ENCODE assay signal across 8 mouse cellular contexts in the genomic region with DNA sequence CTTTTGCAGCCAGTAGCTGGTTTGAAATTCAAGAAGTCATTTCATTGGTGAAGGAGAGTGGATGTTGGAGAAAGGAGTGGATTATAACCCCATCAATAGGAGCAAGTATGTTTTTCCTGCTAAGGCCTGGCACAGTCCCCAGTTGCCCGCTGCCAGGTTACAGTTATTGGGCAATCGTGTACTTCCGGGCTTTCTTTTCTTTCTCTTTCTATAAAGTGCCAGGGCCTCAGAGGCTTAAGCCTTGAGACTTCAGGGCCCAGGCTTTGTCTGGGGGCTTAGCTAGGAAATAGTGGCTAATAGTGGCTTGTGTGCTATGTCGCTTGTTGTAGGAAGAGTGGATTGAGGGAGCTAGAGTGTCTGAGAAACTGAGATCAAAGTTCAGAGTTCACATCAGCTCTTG. TPM values are rescaled to one million over a fixed set of nuclear protein-coding genes. Genes with fewer than 3 reads are reported as not detected.
DNase-seq lines count a peak whose midpoint lies in the region; ATAC-seq lines count a peak whose summit lies in the region.

No protein-coding gene starts in this region.

- H3K9ac ChIP-seq in heart, embryonic 14.5 days (ENCODE audit: low read length): no peak overlapping the region
- no peak overlapping the region for H3K9ac ChIP-seq in embryonic facial prominence, embryonic 14.5 days (ENCODE audit: low read depth, low read length)
- no peak overlapping the region for H3K9ac ChIP-seq in kidney, embryonic 16.5 days (replicated peaks; ENCODE audit: low read length)

- intact Hi-C loops in left cerebral cortex, postnatal 4 days (cut with DNase I): no loop called here

- peaks cover 14 to 29% of the 10 kb centered on the region in 2 experiments for H3K4me1 ChIP-seq in heart, embryonic 14.5 days (ENCODE audit: control insufficient read depth in 2 of 2, insufficient read depth in 2 of 2, low read length in 2 of 2)
- H3K4me1 ChIP-seq in heart, embryonic 10.5 days: peaks cover 39% of the 10 kb centered on the region
- peaks cover 20% of the 10 kb centered on the region for H3K4me1 ChIP-seq in embryonic facial prominence, embryonic 14.5 days (ENCODE audit: control insufficient read depth, insufficient read depth, low read length)
- peaks cover 30% of the 10 kb centered on the region for H3K4me1 ChIP-seq in kidney, embryonic 16.5 days (ENCODE audit: insufficient read depth, low read length)
- H3K4me1 ChIP-seq in midbrain, embryonic 10.5 days: peaks cover 93% of the 10 kb centered on the region

- H3K27me3 ChIP-seq in heart, embryonic 14.5 days (ENCODE audit: control insufficient read depth, insufficient read depth, low read length): peaks cover 16% of the 10 kb centered on the region; the same call in 1 of the 2 replicates
- peaks cover 40% of the 10 kb centered on the region for H3K27me3 ChIP-seq in heart, embryonic 10.5 days (ENCODE audit: insufficient read depth, poor library complexity, severe bottlenecking)
- H3K27me3 ChIP-seq in embryonic facial prominence, embryonic 14.5 days (replicated peaks; ENCODE audit: control insufficient read depth, insufficient read depth, low read length): peaks cover 35% of the 10 kb centered on the region
- peaks cover 21% of the 10 kb centered on the region for H3K27me3 ChIP-seq in kidney, embryonic 16.5 days (ENCODE audit: insufficient read depth, low read length)
- peaks cover 18% of the 10 kb centered on the region for H3K27me3 ChIP-seq in midbrain, embryonic 10.5 days (ENCODE audit: low read depth, poor library complexity, severe bottlenecking)

- H3K27ac ChIP-seq in heart, embryonic 14.5 days (replicated peaks in 1 of 2; ENCODE audit: control insufficient read depth in 1 of 2, insufficient read depth in 1 of 2, low read depth in 2 of 2, low read length in 2 of 2): no peak overlapping the region
- no peak overlapping the region for H3K27ac ChIP-seq in heart, embryonic 10.5 days
- peak overlapping the region; percentile 45; the same call in 1 of the 2 replicates for H3K27ac ChIP-seq in embryonic facial prominence, embryonic 14.5 days (replicated peaks; ENCODE audit: low read depth, low read length)
- no peak overlapping the region for H3K27ac ChIP-seq in kidney, embryonic 16.5 days (ENCODE audit: low read length)
- H3K27ac ChIP-seq in midbrain, embryonic 10.5 days (replicated peaks): peak overlapping the region; percentile 95

- H3K9me3 ChIP-seq in heart, embryonic 14.5 days (ENCODE audit: control insufficient read depth, low read length): no peaks in the 10 kb centered on the region
- no peaks in the 10 kb centered on the region for H3K9me3 ChIP-seq in heart, embryonic 10.5 days
- H3K9me3 ChIP-seq in embryonic facial prominence, embryonic 14.5 days (ENCODE audit: control insufficient read depth, low read length): no peaks in the 10 kb centered on the region
- H3K9me3 ChIP-seq in kidney, embryonic 16.5 days (ENCODE audit: low read length): no peaks in the 10 kb centered on the region
- no peaks in the 10 kb centered on the region for H3K9me3 ChIP-seq in midbrain, embryonic 10.5 days (replicated peaks)

- no peaks in the 10 kb centered on the region for H3K36me3 ChIP-seq in heart, embryonic 14.5 days (ENCODE audit: control insufficient read depth, insufficient read depth, low read length)
- no peaks in the 10 kb centered on the region for H3K36me3 ChIP-seq in heart, embryonic 10.5 days
- H3K36me3 ChIP-seq in embryonic facial prominence, embryonic 14.5 days (ENCODE audit: control insufficient read depth, insufficient read depth, low read length): no peaks in the 10 kb centered on the region
- no peaks in the 10 kb centered on the region for H3K36me3 ChIP-seq in kidney, embryonic 16.5 days (ENCODE audit: insufficient read depth, low read length)
- peaks cover 44% of the 10 kb centered on the region for H3K36me3 ChIP-seq in midbrain, embryonic 10.5 days

- DNase-seq in heart, embryonic 10.5 days (ENCODE audit: low spot score): no peak
- peak; percentile 63 for DNase-seq in embryonic facial prominence, embryonic 14.5 days (ENCODE audit: low spot score)
- DNase-seq in midbrain, embryonic 10.5 days (ENCODE audit: low spot score): peak; percentile 51
- DNase-seq in left cerebral cortex, postnatal 4 days: no peak
- no peak for DNase-seq in thymus, postnatal 10 days (ENCODE audit: low spot score in 2 of 2)
- no peak for DNase-seq in gastrocnemius, adult 18-20 months (ENCODE audit: low spot score)

- 90% methylated on average over 4 of the region's 4 CpGs for WGBS in heart, embryonic 14.5 days
- 76% methylated on average over 4 of the region's 4 CpGs for WGBS in heart, embryonic 10.5 days
- 67% methylated on average over 4 of the region's 4 CpGs for WGBS in embryonic facial prominence, embryonic 14.5 days
- 89% methylated on average over 4 of the region's 4 CpGs for WGBS in kidney, embryonic 16.5 days
- WGBS in midbrain, embryonic 10.5 days: 27% methylated on average over 4 of the region's 4 CpGs

- no peak for ATAC-seq in heart, embryonic 14.5 days (ENCODE audit: insufficient number of reproducible peaks, insufficient read depth, low FRiP score, low read depth)
- peak; percentile 19; the same call in 1 of the 2 replicates for ATAC-seq in embryonic facial prominence, embryonic 14.5 days (ENCODE audit: low read depth)
- no peak for ATAC-seq in kidney, embryonic 16.5 days (ENCODE audit: low FRiP score, low TSS enrichment)

- H3K4me3 ChIP-seq in heart, embryonic 14.5 days (ENCODE audit: control insufficient read depth in 1 of 2, insufficient read depth in 1 of 2, low read depth in 1 of 2, low read length in 2 of 2): no peak overlapping the region
- no peak overlapping the region for H3K4me3 ChIP-seq in heart, embryonic 10.5 days
- H3K4me3 ChIP-seq in embryonic facial prominence, embryonic 14.5 days (ENCODE audit: low read depth, low read length): peak overlapping the region; percentile 58; the same call in 1 of the 2 replicates
- no peak overlapping the region for H3K4me3 ChIP-seq in kidney, embryonic 16.5 days (ENCODE audit: low read length)
- H3K4me3 ChIP-seq in midbrain, embryonic 10.5 days: peak overlapping the region; percentile 88

- H3K4me2 ChIP-seq in heart, embryonic 14.5 days (ENCODE audit: low read length): peak overlapping the region; percentile 98
- peak overlapping the region; percentile 97 for H3K4me2 ChIP-seq in embryonic facial prominence, embryonic 14.5 days (ENCODE audit: low read depth, low read length)
- H3K4me2 ChIP-seq in kidney, embryonic 16.5 days (replicated peaks; ENCODE audit: low read depth, low read length): peak overlapping the region; percentile 19; the same call in 1 of the 2 replicates

RNA-seq across cellular contexts. Expression of gene Nuak2, which starts 1.5 kb away (rescaled TPM):
- 1.5 and 2.2 TPM in 2 replicates for polyA plus RNA-seq in heart, embryonic 14.5 days (2014; fragmentation: Nextera tagmentation; extraction: Ambion mirVana)
- 3.0 and 3.4 TPM in 2 replicates for polyA plus RNA-seq in heart, embryonic 10.5 days (2016; fragmentation: Nextera tagmentation; extraction: Ambion mirVana)
- 5.2 and 6.1 TPM in 2 replicates for polyA plus RNA-seq in embryonic facial prominence, embryonic 14.5 days (2014; fragmentation: Nextera tagmentation; extraction: Ambion mirVana)
- polyA plus RNA-seq in kidney, embryonic 16.5 days (2015; fragmentation: Nextera tagmentation; extraction: Ambion mirVana): 4.3 and 5.5 TPM in 2 replicates
- 87.1 and 101 TPM in 2 replicates for polyA plus RNA-seq in midbrain, embryonic 10.5 days (2016; fragmentation: Nextera tagmentation; extraction: Ambion mirVana)
- total RNA-seq in left cerebral cortex, postnatal 4 days (2021): 1 to 10 TPM; 2.6 to 3.2 TPM
- total RNA-seq in gastrocnemius, adult 18-20 months (2021): 1 to 10 TPM in 1 of 2 experiments, under 1 TPM in 1; 0.87 to 1.1 TPM

RNA-seq across cellular contexts. Expression of gene Klhdc8a, which starts 19.0 kb away (rescaled TPM):
- polyA plus RNA-seq in heart, embryonic 14.5 days (2014; fragmentation: Nextera tagmentation; extraction: Ambion mirVana): 0.50 and 1.5 TPM in 2 replicates
- polyA plus RNA-seq in heart, embryonic 10.5 days (2016; fragmentation: Nextera tagmentation; extraction: Ambion mirVana): 0.26 and 0.60 TPM in 2 replicates
- polyA plus RNA-seq in embryonic facial prominence, embryonic 14.5 days (2014; fragmentation: Nextera tagmentation; extraction: Ambion mirVana): 0.52 and 0.70 TPM in 2 replicates
- 1.8 and 2.1 TPM in 2 replicates for polyA plus RNA-seq in kidney, embryonic 16.5 days (2015; fragmentation: Nextera tagmentation; extraction: Ambion mirVana)
- polyA plus RNA-seq in midbrain, embryonic 10.5 days (2016; fragmentation: Nextera tagmentation; extraction: Ambion mirVana): 1.4 and 2.8 TPM in 2 replicates
- total RNA-seq in left cerebral cortex, postnatal 4 days (2021): 10 to 100 TPM in 1 of 2 experiments, 1 to 10 TPM in 1; 9.1 to 10.7 TPM
- total RNA-seq in gastrocnemius, adult 18-20 months (2021): under 1 TPM; 0.27 to 0.36 TPM

Comparison
In these comparisons a context has a peak if more than half of its experiments do, and no peak if none do; other contexts are left out.
1. H3K27ac ChIP-seq: peak in embryonic facial prominence, embryonic 14.5 days (single experiment) and midbrain, embryonic 10.5 days (single experiment); none in heart, embryonic 14.5 days (0 of 2), heart, embryonic 10.5 days (single experiment) and kidney, embryonic 16.5 days (single experiment).
2. H3K4me2 ChIP-seq: peak in every context shown above with its lines; median percentile 98 in heart, embryonic 14.5 days; 97 in embryonic facial prominence, embryonic 14.5 days; 19 in kidney, embryonic 16.5 days.
3. H3K4me3 ChIP-seq: peak in embryonic facial prominence, embryonic 14.5 days (single experiment) and midbrain, embryonic 10.5 days (single experiment); none in heart, embryonic 14.5 days (0 of 2), heart, embryonic 10.5 days (single experiment) and kidney, embryonic 16.5 days (single experiment).
4. DNase-seq: peak in embryonic facial prominence, embryonic 14.5 days (single experiment) and midbrain, embryonic 10.5 days (single experiment); none in heart, embryonic 10.5 days (single experiment), left cerebral cortex, postnatal 4 days (single experiment), thymus, postnatal 10 days (0 of 2) and gastrocnemius, adult 18-20 months (single experiment).
5. RNA of gene Nuak2, which starts 1.5 kb away (polyA plus RNA-seq): 87.1 to 101 TPM in midbrain, embryonic 10.5 days; 4.3 to 5.5 TPM in kidney, embryonic 16.5 days, 5.2 to 6.1 TPM in embryonic facial prominence, embryonic 14.5 days, 3.0 to 3.4 TPM in heart, embryonic 10.5 days and 1.5 to 2.2 TPM in heart, embryonic 14.5 days; every median in the first group is over 10 times any median in the second.